Mouse (Mus musculus) midbrain, embryonic 16.5 days (tissue): ENCODE data around the gene Clcn1. TPM values are rescaled to one million over a fixed set of nuclear protein-coding genes. Genes with fewer than 3 reads are reported as not detected.

Experiments used
- ATAC-seq: fragments of 200-750 bp; cut with Nextera tagmentation; 2 replicates; pipeline ENCODE4 v1.8.0; 2017; ENCODE audit warnings: moderate TSS enrichment
- H3K27ac ChIP-seq: fragments of 300-500 bp; sonication (generic); 2 replicates; pipeline ENCODE4 v1.5.1; 2014; ENCODE audit warnings: mild to moderate bottlenecking, low read length, mixed read lengths
- H3K27me3 ChIP-seq: fragments of 300-500 bp; sonication (generic); 2 replicates; pipeline ENCODE4 v1.6.1; 2014; ENCODE audit warnings: low read depth, low read length, mixed read lengths; ENCODE audit not compliant: control insufficient read depth, insufficient read depth
- H3K36me3 ChIP-seq: fragments of 300-500 bp; sonication (generic); 2 replicates; pipeline ENCODE4 v1.6.1; 2014; ENCODE audit warnings: mild to moderate bottlenecking, low read length, moderate library complexity, mixed read lengths; ENCODE audit not compliant: control insufficient read depth, insufficient read depth
- H3K4me1 ChIP-seq: fragments of 300-500 bp; sonication (generic); 2 replicates; pipeline ENCODE4 v1.6.1; 2014; ENCODE audit warnings: mild to moderate bottlenecking, low read length, mixed read lengths; ENCODE audit not compliant: control insufficient read depth, insufficient read depth
- H3K4me2 ChIP-seq: fragments of 300-500 bp; sonication (generic); 2 replicates; pipeline ENCODE4 v1.6.1; 2014; ENCODE audit warnings: mild to moderate bottlenecking, low read length, mixed read lengths
- H3K4me3 ChIP-seq: fragments of 300-500 bp; sonication (generic); 2 replicates; pipeline ENCODE4 v1.5.1; 2014; ENCODE audit warnings: low read depth, mild to moderate bottlenecking, low read length, moderate library complexity, mixed read lengths
- H3K9ac ChIP-seq: fragments of 300-500 bp; sonication (generic); 2 replicates; pipeline ENCODE4 v1.6.1; 2014; ENCODE audit warnings: low read depth, low read length, mixed read lengths
- H3K9me3 ChIP-seq: fragments of 300-500 bp; sonication (generic); replicated peaks from 2 replicates; pipeline ENCODE4 v1.6.1; 2014; ENCODE audit warnings: mild to moderate bottlenecking, low read length, mixed read lengths; ENCODE audit not compliant: control insufficient read depth, poor library complexity, severe bottlenecking
- WGBS: fragments of 180-500 bp; shearing (Covaris S2); extraction: QIAGEN DNeasy Blood & Tissue Kit; methylation state at CpG from one replicate; pipeline ENCODE4 v1.1.7; 2014; 5-methylcytosine and 5-hydroxymethylcytosine counted together
- polyA plus RNA-seq: library from polyadenylated mRNA; unstranded; fragments of >200 nt; fragmentation: Nextera tagmentation; extraction: Ambion mirVana; gene quantifications from 2 replicates; pipeline ENCODE4 v1.2.1, GENCODE M21; 2015

Clcn1 gene
- polyA plus RNA-seq, 1 experiment from 2014 or later, result 1.3 TPM

GRCm38 (mm10) chr6:42324482-42325267 lies 38.2 kb downstream of the Clcn1 start, which contains the start of gene Fam131b:
Gene Fam131b, minus strand, starts transcription at chr6:42324643.
- Histone ChIP-seq H3K27me3 (no peaks in the 10 kb centered on the region), H3K27ac (peak within 1 kb of the TSS; percentile 90), H3K4me3 (peak within 1 kb of the TSS; percentile 73), H3K9ac (peak within 1 kb of the TSS; percentile 94), H3K4me2 (peak within 1 kb of the TSS; percentile 73), H3K36me3 (no peaks in the 10 kb centered on the region), H3K9me3 (no peaks in the 10 kb centered on the region), H3K4me1 (peaks cover 15% of the 10 kb centered on the region)
- under 1% methylated on average over 39 of the region's 68 CpGs for WGBS
- ATAC-seq, result peak; percentile 92

- no peaks in the 10 kb centered on the region for H3K9me3 ChIP-seq
- WGBS, result 3% methylated on average over 7 of the region's 7 CpGs
- H3K4me3 ChIP-seq, result peak overlapping the region; percentile 73
- H3K27ac ChIP-seq, result peak overlapping the region; percentile 90
- H3K4me2 ChIP-seq, result peak overlapping the region; percentile 73
- H3K4me1 ChIP-seq, result peaks cover 15% of the 10 kb centered on the region
- H3K27me3 ChIP-seq, result no peaks in the 10 kb centered on the region
- peak; percentile 6; the same call in 1 of the 2 replicates for ATAC-seq
- H3K36me3 ChIP-seq, result no peaks in the 10 kb centered on the region
- peak overlapping the region; percentile 94 for H3K9ac ChIP-seq
These were observed 38.8 kb downstream of the Clcn1 start for GRCm38 (mm10) chr6:42325268-42325609.

- Histone ChIP-seq H3K36me3 (no peaks in the 10 kb centered on the region), H3K27me3 (no peaks in the 10 kb centered on the region), H3K9ac (no peak overlapping the region), H3K4me2 (no peak overlapping the region), H3K27ac (no peak overlapping the region), H3K4me3 (no peak overlapping the region), H3K9me3 (no peaks in the 10 kb centered on the region), H3K4me1 (peaks cover 15% of the 10 kb centered on the region)
- WGBS, result 87% methylated on average over 3 of the region's 3 CpGs
- ATAC-seq, result no peak
These were observed 40.0 kb downstream of the Clcn1 start for GRCm38 (mm10) chr6:42326509-42326908.

- H3K27me3 ChIP-seq, result no peaks in the 10 kb centered on the region
- H3K27ac ChIP-seq, result no peak overlapping the region
- no peak overlapping the region for H3K4me3 ChIP-seq
- H3K9me3 ChIP-seq, result no peaks in the 10 kb centered on the region
- 86% methylated on average over 3 of the region's 3 CpGs for WGBS
- H3K36me3 ChIP-seq, result no peaks in the 10 kb centered on the region
- H3K9ac ChIP-seq, result no peak overlapping the region
- no peak overlapping the region for H3K4me2 ChIP-seq
- peaks cover 4% of the 10 kb centered on the region; the same call in 1 of the 2 replicates for H3K4me1 ChIP-seq
- ATAC-seq, result no peak
These were observed 42.3 kb downstream of the Clcn1 start for GRCm38 (mm10) chr6:42328757-42329156.

- no peak overlapping the region for H3K4me3 ChIP-seq
- WGBS, result 74% methylated on average over 3 of the region's 3 CpGs
- no peak for ATAC-seq
These were observed 43.7 kb downstream of the Clcn1 start for GRCm38 (mm10) chr6:42330216-42330615.

GRCm38 (mm10) chr6:42330946-42331345 lies 44.5 kb downstream of the Clcn1 start:
- Histone ChIP-seq H3K9me3 (no peaks in the 10 kb centered on the region), H3K4me2 (no peak overlapping the region), H3K27ac (no peak overlapping the region), H3K4me1 (no peaks in the 10 kb centered on the region), H3K4me3 (no peak overlapping the region), H3K36me3 (no peaks in the 10 kb centered on the region), H3K27me3 (no peaks in the 10 kb centered on the region), H3K9ac (no peak overlapping the region)
- ATAC-seq, result no peak
- 94% methylated on average over 3 of the region's 3 CpGs for whole genome bisulfite sequencing

More at GRCm38 (mm10) chr6:42330216-42330615, 43.7 kb downstream of the Clcn1 start:
- no peaks in the 10 kb centered on the region for H3K27me3 ChIP-seq
- no peaks in the 10 kb centered on the region for H3K36me3 ChIP-seq
- H3K4me2 ChIP-seq, result no peak overlapping the region
- H3K9me3 ChIP-seq, result no peaks in the 10 kb centered on the region
- peaks cover 4% of the 10 kb centered on the region; the same call in 1 of the 2 replicates for H3K4me1 ChIP-seq
- no peak overlapping the region for H3K27ac ChIP-seq
- H3K9ac ChIP-seq, result no peak overlapping the region

- Histone ChIP-seq H3K9me3 (no peaks in the 10 kb centered on the region), H3K4me3 (no peak overlapping the region), H3K4me1 (no peaks in the 10 kb centered on the region), H3K9ac (no peak overlapping the region), H3K27ac (no peak overlapping the region), H3K27me3 (no peaks in the 10 kb centered on the region), H3K36me3 (no peaks in the 10 kb centered on the region), H3K4me2 (no peak overlapping the region)
- WGBS, result 88% methylated on average over 2 of the region's 2 CpGs
- ATAC-seq, result no peak
These were observed 52.7 kb downstream of the Clcn1 start for GRCm38 (mm10) chr6:42339189-42339588.

GRCm38 (mm10) chr6:42339981-42340380 lies 53.5 kb downstream of the Clcn1 start:
- H3K27ac ChIP-seq, result no peak overlapping the region
- H3K27me3 ChIP-seq, result no peaks in the 10 kb centered on the region
- no peak for ATAC-seq
- H3K36me3 ChIP-seq, result no peaks in the 10 kb centered on the region
- no peak overlapping the region for H3K4me2 ChIP-seq
- WGBS, result 81% methylated on average over 5 of the region's 5 CpGs
- no peaks in the 10 kb centered on the region for H3K4me1 ChIP-seq
- H3K9me3 ChIP-seq, result no peaks in the 10 kb centered on the region
- H3K4me3 ChIP-seq, result no peak overlapping the region
- no peak overlapping the region for H3K9ac ChIP-seq

GRCm38 (mm10) chr6:42342171-42342570 lies 55.7 kb downstream of the Clcn1 start:
- H3K27me3 ChIP-seq, result no peaks in the 10 kb centered on the region
- no peak overlapping the region for H3K27ac ChIP-seq
- no peaks in the 10 kb centered on the region for H3K4me1 ChIP-seq
- WGBS, result 89% methylated on average over 1 of the region's 1 CpGs
- no peak overlapping the region for H3K4me3 ChIP-seq
- no peak overlapping the region for H3K9ac ChIP-seq
- no peaks in the 10 kb centered on the region for H3K36me3 ChIP-seq
- no peak for ATAC-seq
- H3K4me2 ChIP-seq, result no peak overlapping the region
- no peaks in the 10 kb centered on the region for H3K9me3 ChIP-seq
